Mouse (Mus musculus): ENCODE measurements around the gene Madd.

GRCm38 (mm10) chr2:91163532-91163931 is 20.1 kb downstream of the Madd start:
- TF ChIP-seq EP300 (IDR thresholded peaks at IDR 0.05; ENCODE audit: low read depth) (no peak), CTCF (IDR thresholded peaks at IDR 0.05; ENCODE audit: low read depth) (no peak)

All from heart, postnatal 0 days (tissue).